Mouse (Mus musculus): ENCODE measurements at regions not wholly inside any gene's neighbourhood (a gene's known extent, or its start where the extent isn't known, plus 50 kb on each side); places are given as distances from the start of the nearest gene placed in this dataset.
A peak's percentile ranks its signal among the peaks of the same experiment; 100 is the strongest.

DNA sequence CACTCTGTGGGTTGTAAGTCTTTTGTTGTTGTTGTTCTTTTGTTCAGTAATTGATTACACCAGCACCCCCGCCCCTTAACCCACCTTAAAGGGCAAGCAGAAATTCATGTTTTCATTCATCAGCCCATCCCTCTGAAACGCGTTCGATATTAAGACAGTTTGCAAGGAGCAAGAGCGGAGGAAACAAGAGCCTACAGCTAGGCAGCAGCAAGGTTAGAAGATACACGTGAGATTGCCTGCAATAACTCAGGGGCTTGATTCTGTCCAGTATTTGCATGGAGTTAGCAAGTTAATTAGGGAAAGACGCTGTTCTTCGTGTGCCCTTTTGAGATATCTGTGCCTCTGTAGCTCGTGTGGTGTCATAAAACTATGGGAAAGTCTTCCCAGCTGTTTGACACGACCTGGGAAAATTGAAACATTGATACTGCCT is 202.0 kb downstream of the Gm11146 start:
- Histone ChIP-seq H3K4me1 (ENCODE audit: control insufficient read depth, low read depth, low read length) (no peaks in the 10 kb centered on the region; the same call in 1 of the 2 replicates), H3K4me3 (ENCODE audit: low read depth, low read length) (no peak overlapping the region; the same call in 1 of the 2 replicates), H3K9me3 (replicated peaks; ENCODE audit: control insufficient read depth, low read length) (no peaks in the 10 kb centered on the region), H3K4me2 (ENCODE audit: low read depth, low read length) (peak overlapping the region; percentile 31; the same call in 1 of the 2 replicates), H3K27ac (ENCODE audit: low read length) (no peak overlapping the region), H3K27me3 (ENCODE audit: control insufficient read depth, insufficient read depth, low read depth, low read length) (no peaks in the 10 kb centered on the region), H3K9ac (ENCODE audit: low read depth, low read length) (no peak overlapping the region), H3K36me3 (ENCODE audit: control insufficient read depth, insufficient read depth) (no peaks in the 10 kb centered on the region)
- ATAC-seq (ENCODE audit: low read depth) = no peak
- 21% methylated on average over 10 of the region's 10 CpGs for WGBS (ENCODE audit: insufficient replicate concordance)

DNA sequence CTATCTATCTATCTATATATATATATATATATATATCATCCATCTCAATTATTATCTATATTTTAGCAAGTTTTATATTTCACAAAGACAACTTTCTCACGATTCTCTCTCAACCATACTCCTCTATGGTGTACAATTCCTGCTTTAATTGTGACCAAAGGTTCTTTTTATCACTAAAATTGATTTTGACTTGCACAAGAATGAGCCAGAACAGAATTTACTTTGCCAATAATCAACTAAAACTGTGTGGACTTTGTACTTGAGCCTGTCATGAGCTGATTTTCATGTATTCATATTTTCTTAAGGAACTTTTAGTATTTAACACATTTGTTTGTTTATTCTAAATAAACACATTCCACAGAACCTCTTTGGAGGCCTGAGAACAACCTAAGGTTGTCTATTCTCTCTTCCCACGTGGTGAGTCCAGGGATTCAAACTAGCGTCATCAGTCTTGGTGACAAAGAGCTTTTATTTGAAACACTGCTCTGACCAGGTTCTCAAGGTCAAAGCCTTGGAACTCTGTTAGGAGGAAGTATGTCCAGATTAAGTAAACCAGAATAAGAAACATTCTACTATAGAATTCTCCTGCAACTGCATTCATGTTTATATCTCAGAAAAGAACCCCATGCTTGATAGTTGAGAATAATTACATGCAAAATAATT is 207.7 kb downstream of the Gm11146 start:
- ATAC-seq (ENCODE audit: low read depth) = no peak
- Histone ChIP-seq H3K4me2 (ENCODE audit: low read depth, low read length) (no peak overlapping the region), H3K36me3 (ENCODE audit: control insufficient read depth, insufficient read depth) (no peaks in the 10 kb centered on the region), H3K9ac (ENCODE audit: low read depth, low read length) (no peak overlapping the region), H3K27me3 (ENCODE audit: control insufficient read depth, insufficient read depth, low read depth, low read length) (no peaks in the 10 kb centered on the region), H3K27ac (ENCODE audit: low read length) (no peak overlapping the region), H3K4me1 (ENCODE audit: control insufficient read depth, low read depth, low read length) (no peaks in the 10 kb centered on the region), H3K4me3 (ENCODE audit: low read depth, low read length) (no peak overlapping the region), H3K9me3 (replicated peaks; ENCODE audit: control insufficient read depth, low read length) (no peaks in the 10 kb centered on the region)
- WGBS (ENCODE audit: insufficient replicate concordance) = 48% methylated on average over 3 of the region's 3 CpGs

DNA sequence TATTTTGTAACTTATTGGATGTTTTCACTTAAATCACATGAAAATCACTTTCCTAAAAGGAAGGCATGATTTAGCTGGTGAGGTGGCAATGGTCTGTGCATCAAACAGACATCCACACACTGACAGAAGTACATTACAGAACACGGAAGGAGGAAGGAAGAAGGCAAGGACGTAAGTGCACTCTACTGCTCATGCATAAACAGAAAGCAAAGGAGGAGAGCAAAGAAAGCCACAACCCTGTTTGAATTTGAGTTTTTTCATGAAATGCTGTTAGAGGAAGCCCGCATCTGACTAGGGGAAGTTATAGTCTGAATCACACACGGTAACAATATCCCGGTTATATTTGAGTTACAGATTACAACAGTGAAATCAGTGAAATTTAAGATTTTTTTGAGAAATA is 208.4 kb downstream of the Gm11146 start:
- no peak overlapping the region for H3K4me2 ChIP-seq (ENCODE audit: low read depth, low read length)
- H3K4me1 ChIP-seq (ENCODE audit: control insufficient read depth, low read depth, low read length) = no peaks in the 10 kb centered on the region
- H3K4me3 ChIP-seq (ENCODE audit: low read depth, low read length) = no peak overlapping the region
- no peak overlapping the region for H3K27ac ChIP-seq (ENCODE audit: low read length)
- H3K36me3 ChIP-seq (ENCODE audit: control insufficient read depth, insufficient read depth) = no peaks in the 10 kb centered on the region
- no peaks in the 10 kb centered on the region for H3K9me3 ChIP-seq (replicated peaks; ENCODE audit: control insufficient read depth, low read length)
- H3K27me3 ChIP-seq (ENCODE audit: control insufficient read depth, insufficient read depth, low read depth, low read length) = no peaks in the 10 kb centered on the region
- H3K9ac ChIP-seq (ENCODE audit: low read depth, low read length) = no peak overlapping the region
- ATAC-seq (ENCODE audit: low read depth) = no peak
- WGBS (ENCODE audit: insufficient replicate concordance) = 41% methylated on average over 5 of the region's 5 CpGs

DNA sequence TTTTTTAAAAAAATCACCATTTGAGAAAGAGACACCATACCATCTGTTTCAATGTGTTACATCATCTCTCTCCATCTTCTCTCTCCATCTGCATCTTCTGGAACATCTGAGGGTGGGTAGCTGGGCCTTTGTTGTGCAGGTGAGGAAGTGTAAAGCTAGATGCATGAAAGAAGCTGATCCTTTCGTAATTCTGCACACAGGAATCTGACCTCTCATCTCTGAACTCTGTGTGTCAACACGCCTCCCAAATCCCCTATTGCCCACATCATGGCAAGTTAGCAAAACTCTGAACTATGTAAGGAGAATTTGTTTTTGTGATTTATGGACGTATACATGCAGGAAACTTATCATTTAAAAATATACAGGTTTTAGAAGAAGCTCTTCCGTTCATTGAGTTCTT is 209.7 kb downstream of the Gm11146 start:
- no peaks in the 10 kb centered on the region for H3K9me3 ChIP-seq (replicated peaks; ENCODE audit: control insufficient read depth, low read length)
- peak; percentile 81 for ATAC-seq (ENCODE audit: low read depth)
- no peak overlapping the region for H3K4me2 ChIP-seq (ENCODE audit: low read depth, low read length)
- H3K36me3 ChIP-seq (ENCODE audit: control insufficient read depth, insufficient read depth) = no peaks in the 10 kb centered on the region
- no peaks in the 10 kb centered on the region for H3K4me1 ChIP-seq (ENCODE audit: control insufficient read depth, low read depth, low read length)
- H3K4me3 ChIP-seq (ENCODE audit: low read depth, low read length) = no peak overlapping the region
- no peak overlapping the region for H3K27ac ChIP-seq (ENCODE audit: low read length)
- 40% methylated on average over 4 of the region's 4 CpGs for WGBS (ENCODE audit: insufficient replicate concordance)
- no peaks in the 10 kb centered on the region for H3K27me3 ChIP-seq (ENCODE audit: control insufficient read depth, insufficient read depth, low read depth, low read length)
- H3K9ac ChIP-seq (ENCODE audit: low read depth, low read length) = no peak overlapping the region

DNA sequence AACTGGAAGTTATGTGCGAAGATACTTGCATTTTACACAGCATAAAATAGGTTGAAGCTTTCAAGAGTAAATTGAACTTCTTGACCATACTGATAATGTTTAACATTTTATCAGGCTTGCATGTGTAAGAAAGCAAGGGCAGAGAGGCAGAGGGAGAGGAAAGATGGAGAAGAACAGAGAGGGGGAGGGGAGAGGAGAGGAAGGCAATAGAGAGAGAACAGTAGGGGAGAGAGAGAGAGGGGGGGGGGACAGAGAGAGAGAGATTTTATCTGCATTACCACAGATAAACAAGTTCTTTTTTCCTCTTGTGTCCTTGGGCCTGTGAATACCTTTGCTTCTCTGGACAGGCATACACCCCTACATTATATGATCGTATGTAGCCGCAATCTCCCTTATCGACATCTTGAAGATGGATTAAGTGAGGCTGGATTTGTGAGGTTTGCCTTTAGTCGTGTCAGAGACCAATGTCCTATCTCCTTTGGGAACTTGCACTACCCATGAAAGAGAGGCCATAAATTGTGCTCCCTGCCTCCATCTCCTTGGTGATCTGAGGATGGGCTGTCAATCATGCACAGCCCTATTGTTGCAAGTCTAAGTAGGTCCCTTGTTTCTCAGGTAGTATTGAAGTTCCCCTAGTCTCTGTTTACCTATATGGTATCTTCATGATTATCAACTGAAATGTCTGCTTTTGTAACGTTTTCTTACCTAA is 217.7 kb downstream of the Gm11146 start:
- no peaks in the 10 kb centered on the region for H3K9me3 ChIP-seq (replicated peaks; ENCODE audit: control insufficient read depth, low read length)
- no peaks in the 10 kb centered on the region for H3K27me3 ChIP-seq (ENCODE audit: control insufficient read depth, insufficient read depth, low read depth, low read length)
- ATAC-seq (ENCODE audit: low read depth) = no peak
- no peak overlapping the region for H3K9ac ChIP-seq (ENCODE audit: low read depth, low read length)
- H3K27ac ChIP-seq (ENCODE audit: low read length) = no peak overlapping the region
- no peak overlapping the region for H3K4me2 ChIP-seq (ENCODE audit: low read depth, low read length)
- no peaks in the 10 kb centered on the region for H3K4me1 ChIP-seq (ENCODE audit: control insufficient read depth, low read depth, low read length)
- WGBS (ENCODE audit: insufficient replicate concordance) = 54% methylated on average over 6 of the region's 6 CpGs
- H3K36me3 ChIP-seq (ENCODE audit: control insufficient read depth, insufficient read depth) = no peaks in the 10 kb centered on the region
- H3K4me3 ChIP-seq (ENCODE audit: low read depth, low read length) = no peak overlapping the region

DNA sequence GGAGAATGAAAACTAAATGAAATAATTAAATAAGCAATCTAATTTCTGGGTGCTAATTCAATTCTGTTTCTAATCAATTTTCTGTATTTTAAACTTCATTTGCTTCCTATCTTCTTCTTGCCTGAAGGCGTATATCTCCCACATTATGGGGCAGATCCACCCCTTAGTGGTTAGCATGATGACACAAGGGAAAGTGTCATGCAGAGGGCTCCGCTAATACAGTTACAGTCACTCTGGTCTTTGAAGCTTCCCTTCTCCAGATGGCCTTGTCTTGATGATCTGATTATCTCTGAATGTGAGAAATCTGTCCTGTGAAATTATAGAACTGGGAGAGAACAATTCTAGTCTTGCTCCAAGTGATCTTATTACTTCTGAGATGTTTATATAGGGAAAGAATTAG is 219.1 kb downstream of the Gm11146 start:
- Histone ChIP-seq H3K36me3 (ENCODE audit: control insufficient read depth, insufficient read depth) (no peaks in the 10 kb centered on the region), H3K4me2 (ENCODE audit: low read depth, low read length) (no peak overlapping the region), H3K27me3 (ENCODE audit: control insufficient read depth, insufficient read depth, low read depth, low read length) (no peaks in the 10 kb centered on the region), H3K9me3 (replicated peaks; ENCODE audit: control insufficient read depth, low read length) (no peaks in the 10 kb centered on the region), H3K9ac (ENCODE audit: low read depth, low read length) (no peak overlapping the region), H3K4me1 (ENCODE audit: control insufficient read depth, low read depth, low read length) (no peaks in the 10 kb centered on the region), H3K27ac (ENCODE audit: low read length) (no peak overlapping the region), H3K4me3 (ENCODE audit: low read depth, low read length) (no peak overlapping the region)
- no peak for ATAC-seq (ENCODE audit: low read depth)
- WGBS (ENCODE audit: insufficient replicate concordance) = 57% methylated on average over 2 of the region's 2 CpGs

DNA sequence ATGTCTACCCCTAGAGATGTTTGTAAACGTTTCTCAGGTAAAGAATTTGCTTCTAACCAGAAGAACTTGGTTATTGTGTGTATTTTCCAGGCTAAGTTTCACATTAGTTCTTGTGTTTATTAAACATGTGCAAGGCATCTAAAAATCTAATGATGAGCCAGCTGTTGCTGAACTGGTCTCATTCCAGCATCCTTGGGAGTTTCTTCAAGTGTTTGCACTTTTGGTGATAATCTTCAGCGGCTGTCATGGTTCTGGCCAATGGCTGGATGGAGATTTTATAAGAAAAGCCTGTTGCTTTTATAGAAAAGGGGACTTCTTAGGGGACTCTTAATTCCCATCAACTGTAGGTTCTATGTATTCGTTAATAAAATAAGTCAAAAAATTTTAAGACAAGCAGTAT is 229.1 kb downstream of the Gm11146 start:
- H3K36me3 ChIP-seq (ENCODE audit: control insufficient read depth, insufficient read depth) = no peaks in the 10 kb centered on the region
- no peak overlapping the region for H3K4me2 ChIP-seq (ENCODE audit: low read depth, low read length)
- H3K4me3 ChIP-seq (ENCODE audit: low read depth, low read length) = no peak overlapping the region
- H3K9me3 ChIP-seq (replicated peaks; ENCODE audit: control insufficient read depth, low read length) = no peaks in the 10 kb centered on the region
- H3K27ac ChIP-seq (ENCODE audit: low read length) = no peak overlapping the region
- no peaks in the 10 kb centered on the region for H3K4me1 ChIP-seq (ENCODE audit: control insufficient read depth, low read depth, low read length)
- no peaks in the 10 kb centered on the region for H3K27me3 ChIP-seq (ENCODE audit: control insufficient read depth, insufficient read depth, low read depth, low read length)
- no peak for ATAC-seq (ENCODE audit: low read depth)
- 50% methylated on average over 3 of the region's 3 CpGs for WGBS (ENCODE audit: insufficient replicate concordance)
- no peak overlapping the region for H3K9ac ChIP-seq (ENCODE audit: low read depth, low read length)

DNA sequence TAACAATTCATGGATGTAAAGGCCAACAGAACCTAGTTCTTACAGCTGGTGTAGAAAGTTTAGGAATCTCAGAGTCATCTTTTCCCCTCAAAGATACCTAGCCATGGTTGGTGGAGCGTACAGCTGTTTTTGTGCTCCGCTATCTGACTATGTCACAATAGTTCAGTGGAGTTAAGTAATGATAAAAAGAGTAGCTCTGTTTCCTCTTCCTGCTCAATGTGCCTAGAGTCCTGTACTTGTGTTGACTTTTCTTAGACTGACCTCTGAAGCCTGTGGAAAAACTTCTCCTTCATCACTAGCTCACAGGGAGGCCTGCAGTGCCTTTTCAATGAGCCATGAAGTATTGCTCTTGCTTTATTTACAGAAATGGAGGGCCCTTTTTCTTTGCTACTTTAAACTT is 232.1 kb downstream of the Gm11146 start:
- Histone ChIP-seq H3K9me3 (replicated peaks; ENCODE audit: control insufficient read depth, low read length) (no peaks in the 10 kb centered on the region), H3K36me3 (ENCODE audit: control insufficient read depth, insufficient read depth) (no peaks in the 10 kb centered on the region), H3K4me1 (ENCODE audit: control insufficient read depth, low read depth, low read length) (no peaks in the 10 kb centered on the region), H3K27ac (ENCODE audit: low read length) (no peak overlapping the region), H3K4me2 (ENCODE audit: low read depth, low read length) (no peak overlapping the region), H3K4me3 (ENCODE audit: low read depth, low read length) (no peak overlapping the region), H3K9ac (ENCODE audit: low read depth, low read length) (no peak overlapping the region), H3K27me3 (ENCODE audit: control insufficient read depth, insufficient read depth, low read depth, low read length) (no peaks in the 10 kb centered on the region)
- ATAC-seq (ENCODE audit: low read depth) = peak; percentile 89
- 43% methylated on average over 2 of the region's 2 CpGs for WGBS (ENCODE audit: insufficient replicate concordance)

DNA sequence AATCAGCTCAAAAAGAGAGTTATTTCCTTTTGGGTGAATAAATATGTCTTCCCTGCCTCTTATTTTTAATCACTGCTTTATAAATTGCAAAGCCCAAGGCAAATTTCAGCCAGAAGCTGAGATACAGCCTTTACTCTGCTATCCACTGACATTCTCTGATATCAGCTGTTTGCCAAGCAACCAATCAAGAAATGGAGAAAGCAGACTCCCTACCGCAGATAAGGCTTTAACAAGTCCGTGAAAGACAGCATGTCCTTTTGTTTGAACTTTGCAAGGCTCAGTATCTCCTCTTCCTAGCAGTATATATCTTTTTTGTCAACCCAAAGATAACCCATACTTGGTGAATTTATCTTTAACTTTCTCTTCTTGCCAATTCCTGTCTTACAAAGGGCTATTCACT is 236.6 kb downstream of the Gm11146 start:
- Histone ChIP-seq H3K27ac (ENCODE audit: low read length) (no peak overlapping the region), H3K4me2 (ENCODE audit: low read depth, low read length) (no peak overlapping the region), H3K9ac (ENCODE audit: low read depth, low read length) (no peak overlapping the region), H3K9me3 (replicated peaks; ENCODE audit: control insufficient read depth, low read length) (no peaks in the 10 kb centered on the region), H3K36me3 (ENCODE audit: control insufficient read depth, insufficient read depth) (no peaks in the 10 kb centered on the region), H3K4me1 (ENCODE audit: control insufficient read depth, low read depth, low read length) (no peaks in the 10 kb centered on the region), H3K4me3 (ENCODE audit: low read depth, low read length) (no peak overlapping the region), H3K27me3 (ENCODE audit: control insufficient read depth, insufficient read depth, low read depth, low read length) (no peaks in the 10 kb centered on the region)
- ATAC-seq (ENCODE audit: low read depth) = no peak
- WGBS (ENCODE audit: insufficient replicate concordance) = 32% methylated on average over 2 of the region's 2 CpGs

Measured in liver, embryonic 16.5 days (tissue).